Mouse (Mus musculus): ENCODE results near the gene Hyal6. TPM values are rescaled to one million over a fixed set of nuclear protein-coding genes. Genes with fewer than 3 reads are reported as not detected.

Hyal6 gene
- not detected for polyA plus RNA-seq (2014; fragmentation: Illumina TruSeq; extraction: RNeasy Lipid Tissue Mini Kit (QIAGEN cat#74804); ENCODE audit: low read depth, low replicate concordance)

GRCm38 (mm10) chr6:24732945-24733344 is at the start of gene Hyal6:
TSS of gene Hyal6 (plus strand) at chr6:24733245.

GRCm38 (mm10) chr6:24748029-24748428 is 15.0 kb downstream of the Hyal6 start, which contains the start of gene Hyal4:
TSS of gene Hyal4 (plus strand) at chr6:24748329.

GRCm38 (mm10) chr6:24790888-24791287 is 57.8 kb downstream of the Hyal6 start, which contains the start of gene Spam1:
TSS of gene Spam1 (plus strand) at chr6:24791188.

Other genes starting within 250 kb of the Hyal6 start
- gene Iqub, start 218.2 kb upstream of the Hyal6 start, polyA plus RNA-seq (2014; fragmentation: Illumina TruSeq; extraction: RNeasy Lipid Tissue Mini Kit (QIAGEN cat#74804); ENCODE audit: low read depth, low replicate concordance): 0.11 TPM
- gene Ndufa5, start 205.2 kb upstream of the Hyal6 start, polyA plus RNA-seq (2014; fragmentation: Illumina TruSeq; extraction: RNeasy Lipid Tissue Mini Kit (QIAGEN cat#74804); ENCODE audit: low read depth, low replicate concordance): 241 TPM
- gene Asb15, start 205.1 kb upstream of the Hyal6 start, polyA plus RNA-seq (2014; fragmentation: Illumina TruSeq; extraction: RNeasy Lipid Tissue Mini Kit (QIAGEN cat#74804); ENCODE audit: low read depth, low replicate concordance): not detected
- gene Lmod2, start 135.5 kb upstream of the Hyal6 start, polyA plus RNA-seq (2014; fragmentation: Illumina TruSeq; extraction: RNeasy Lipid Tissue Mini Kit (QIAGEN cat#74804); ENCODE audit: low read depth, low replicate concordance): not detected
- gene Wasl, start 68.2 kb upstream of the Hyal6 start, polyA plus RNA-seq (2014; fragmentation: Illumina TruSeq; extraction: RNeasy Lipid Tissue Mini Kit (QIAGEN cat#74804); ENCODE audit: low read depth, low replicate concordance): 98.4 TPM
- not detected for gene Hyal4, start 15.1 kb downstream of the Hyal6 start, polyA plus RNA-seq (2014; fragmentation: Illumina TruSeq; extraction: RNeasy Lipid Tissue Mini Kit (QIAGEN cat#74804); ENCODE audit: low read depth, low replicate concordance)
- not detected for gene Spam1, start 57.9 kb downstream of the Hyal6 start, polyA plus RNA-seq (2014; fragmentation: Illumina TruSeq; extraction: RNeasy Lipid Tissue Mini Kit (QIAGEN cat#74804); ENCODE audit: low read depth, low replicate concordance)
- not detected for gene Hyal5, start 124.8 kb downstream of the Hyal6 start, polyA plus RNA-seq (2014; fragmentation: Illumina TruSeq; extraction: RNeasy Lipid Tissue Mini Kit (QIAGEN cat#74804); ENCODE audit: low read depth, low replicate concordance)
- 0.85 TPM for gene Tmem229a, start 223.1 kb downstream of the Hyal6 start, polyA plus RNA-seq (2014; fragmentation: Illumina TruSeq; extraction: RNeasy Lipid Tissue Mini Kit (QIAGEN cat#74804); ENCODE audit: low read depth, low replicate concordance)